Mouse (Mus musculus) adrenal gland, postnatal 0 days (tissue): ENCODE results near the gene Elob. TPM values are rescaled to one million over a fixed set of nuclear protein-coding genes. Genes with fewer than 3 reads are reported as not detected.

ENCODE experiments used
- microRNA-seq: library from miRNA; unstranded; fragments of <30 nt; microRNA quantifications from one replicate; pipeline ENCODE4, GENCODE M21; 2016; ENCODE audit warnings: borderline replicate concordance; ENCODE audit not compliant: insufficient number of aligned reads
- polyA plus RNA-seq: library from polyadenylated mRNA; unstranded; fragments of >200 nt; fragmentation: Nextera tagmentation; extraction: Ambion mirVana; gene quantifications from 2 replicates; pipeline ENCODE4 v1.2.1, GENCODE M21; 2015

The Elob gene
- 1,156 and 1,274 TPM in 2 replicates for polyA plus RNA-seq

DNA sequence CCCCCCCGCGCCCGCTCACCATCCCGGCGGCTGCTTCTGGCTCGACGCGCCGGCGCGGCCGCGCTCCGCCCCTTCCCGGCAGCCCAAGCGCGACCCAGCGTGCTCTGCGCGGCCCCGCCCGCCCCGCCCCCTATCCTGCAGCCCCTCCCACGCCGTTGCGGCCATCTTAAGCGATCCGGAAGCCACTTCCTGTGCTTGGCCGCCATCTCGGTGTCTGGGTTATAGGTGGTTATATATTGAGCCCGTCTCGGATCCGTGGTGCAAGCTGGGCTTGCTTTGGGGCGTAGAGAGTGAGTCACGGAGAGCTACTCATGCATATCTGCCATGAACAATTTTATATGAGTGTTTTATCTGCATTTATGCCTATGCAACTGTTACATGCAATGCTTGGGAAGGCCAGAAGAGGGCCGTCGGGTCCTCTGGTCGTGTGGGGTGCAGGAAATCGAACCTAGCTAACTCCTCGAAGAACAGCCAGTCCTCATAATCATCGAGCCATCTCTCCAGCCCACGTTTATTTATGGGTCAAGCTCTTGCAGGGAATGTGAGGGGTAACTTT, at the start of gene Elob:
Gene Elob (minus strand): TSS at position 73 of the 556 bp plus-strand sequence.

DNA sequence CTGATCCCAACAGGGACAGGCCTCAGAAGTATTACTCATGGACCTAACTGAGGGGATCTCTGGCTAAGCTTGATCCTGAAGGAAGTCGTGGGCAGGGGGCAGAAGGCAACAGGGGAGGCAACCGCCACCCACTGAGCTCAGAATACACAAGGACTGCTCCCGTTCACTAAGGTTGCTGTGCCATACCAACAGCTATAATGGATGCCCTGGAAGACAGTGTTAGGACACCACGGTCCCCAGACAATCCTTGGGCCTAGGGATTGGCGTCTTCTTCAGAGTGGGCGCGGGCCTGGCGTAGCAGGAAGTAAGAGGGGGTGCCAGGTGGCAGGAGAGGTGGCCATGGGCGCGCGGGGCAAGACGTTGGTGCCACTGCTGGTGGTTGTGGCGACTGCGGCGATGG, 38.8 kb upstream of the Elob start, which contains the start of gene Prss21:
Gene Prss21 (plus strand): TSS at position 301 of the 400 bp plus-strand sequence.

DNA sequence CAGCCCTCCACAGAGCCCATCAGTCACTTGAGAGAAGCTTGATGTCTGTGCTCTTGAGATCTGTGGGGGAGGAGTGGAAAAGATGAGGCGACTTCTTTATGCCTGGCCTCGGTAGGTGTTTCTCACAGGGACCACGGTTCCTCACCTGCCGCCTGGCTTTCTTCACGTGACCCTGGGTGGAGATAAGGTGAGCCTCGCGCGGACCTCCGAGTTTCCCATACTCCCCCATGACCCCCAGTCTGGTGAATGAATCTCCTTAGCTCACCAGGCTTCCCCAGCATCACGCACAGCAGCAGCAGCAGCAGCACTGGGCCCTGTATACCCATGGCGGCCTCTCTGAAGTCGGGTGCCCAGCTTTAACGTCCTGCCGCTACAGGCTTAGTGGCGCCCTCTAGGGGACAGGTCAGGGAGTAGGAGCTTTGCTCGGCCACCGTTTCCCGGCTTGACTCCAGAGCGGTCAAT, 14.9 kb upstream of the Elob start, which contains the start of the genes Prss32 and Prss41:
Gene Prss32 (plus strand): TSS at position 44 of the 462 bp plus-strand sequence.
Gene Prss41 (minus strand): TSS at position 361 of the 462 bp plus-strand sequence.

DNA sequence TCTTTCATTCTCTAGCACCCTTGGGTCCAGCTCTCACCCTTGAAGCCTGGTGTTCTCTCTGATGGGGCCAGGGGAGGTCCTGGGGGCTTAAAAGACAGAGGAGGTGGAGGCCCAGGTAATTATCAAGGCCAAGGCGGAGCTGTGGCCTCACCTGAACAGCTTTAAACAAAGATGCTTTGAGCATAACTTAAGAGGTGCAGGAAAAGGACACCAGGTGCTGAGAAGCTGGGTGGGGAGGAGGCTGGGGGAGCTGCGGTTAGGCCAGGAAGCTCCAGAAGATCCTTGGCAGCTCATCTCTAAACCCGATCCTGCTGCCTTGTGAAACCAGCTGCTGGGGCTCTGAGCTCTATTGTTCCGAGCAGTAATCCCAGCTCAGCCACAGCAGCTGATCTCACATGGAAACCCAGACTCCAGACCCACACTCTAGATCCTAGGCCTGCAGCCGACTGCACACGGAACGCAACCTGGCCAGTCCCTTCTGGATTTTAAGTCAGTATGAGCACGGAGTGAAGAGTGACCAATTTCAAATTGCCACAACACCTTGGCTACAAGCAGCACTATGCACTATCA, 7.2 kb upstream of the Elob start, which contains the start of gene Prss33:
Gene Prss33 (minus strand): TSS at position 51 of the 570 bp plus-strand sequence.

DNA sequence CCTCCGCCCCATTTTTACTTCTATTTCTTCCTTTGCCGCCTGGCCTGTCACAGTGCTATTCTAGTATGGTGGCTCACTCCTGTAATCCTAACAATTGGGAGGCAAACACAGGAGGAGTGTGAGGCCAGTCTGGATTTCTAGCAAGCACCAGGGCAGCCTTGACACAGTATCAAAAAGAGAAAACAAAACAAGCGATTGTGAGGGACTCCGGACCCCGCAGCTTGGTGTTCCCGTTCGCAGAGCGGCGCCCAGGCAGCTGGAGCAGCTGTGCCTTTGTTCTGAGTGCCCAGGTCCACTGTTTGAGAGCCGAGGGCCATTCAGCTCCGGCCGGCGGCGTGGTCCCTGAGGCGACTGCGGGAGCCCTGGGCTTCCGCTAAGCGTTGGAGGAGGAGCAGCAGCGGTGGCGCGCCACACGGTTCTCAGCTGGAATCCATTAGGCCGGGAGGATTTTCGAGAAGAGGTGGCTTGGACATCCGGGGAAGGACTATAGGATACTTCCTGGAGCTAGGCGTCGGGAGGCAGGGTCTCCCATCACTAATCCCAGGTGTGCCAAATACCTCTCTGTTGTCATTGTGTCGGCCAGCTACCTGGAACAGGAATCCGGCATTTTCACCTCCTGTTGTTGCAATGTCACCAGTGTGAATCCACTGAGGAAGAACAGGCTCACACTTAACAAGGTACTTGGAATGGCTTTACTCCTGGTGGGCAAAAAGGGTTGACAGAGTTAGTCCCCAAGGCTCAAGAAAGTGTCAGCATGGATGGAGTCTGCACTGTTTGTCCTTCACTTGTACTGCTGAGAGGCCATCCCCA, 38.5 kb downstream of the Elob start, which contains the start of gene Srrm2:
Gene Srrm2 (plus strand): TSS at position 264 of the 810 bp plus-strand sequence.

DNA sequence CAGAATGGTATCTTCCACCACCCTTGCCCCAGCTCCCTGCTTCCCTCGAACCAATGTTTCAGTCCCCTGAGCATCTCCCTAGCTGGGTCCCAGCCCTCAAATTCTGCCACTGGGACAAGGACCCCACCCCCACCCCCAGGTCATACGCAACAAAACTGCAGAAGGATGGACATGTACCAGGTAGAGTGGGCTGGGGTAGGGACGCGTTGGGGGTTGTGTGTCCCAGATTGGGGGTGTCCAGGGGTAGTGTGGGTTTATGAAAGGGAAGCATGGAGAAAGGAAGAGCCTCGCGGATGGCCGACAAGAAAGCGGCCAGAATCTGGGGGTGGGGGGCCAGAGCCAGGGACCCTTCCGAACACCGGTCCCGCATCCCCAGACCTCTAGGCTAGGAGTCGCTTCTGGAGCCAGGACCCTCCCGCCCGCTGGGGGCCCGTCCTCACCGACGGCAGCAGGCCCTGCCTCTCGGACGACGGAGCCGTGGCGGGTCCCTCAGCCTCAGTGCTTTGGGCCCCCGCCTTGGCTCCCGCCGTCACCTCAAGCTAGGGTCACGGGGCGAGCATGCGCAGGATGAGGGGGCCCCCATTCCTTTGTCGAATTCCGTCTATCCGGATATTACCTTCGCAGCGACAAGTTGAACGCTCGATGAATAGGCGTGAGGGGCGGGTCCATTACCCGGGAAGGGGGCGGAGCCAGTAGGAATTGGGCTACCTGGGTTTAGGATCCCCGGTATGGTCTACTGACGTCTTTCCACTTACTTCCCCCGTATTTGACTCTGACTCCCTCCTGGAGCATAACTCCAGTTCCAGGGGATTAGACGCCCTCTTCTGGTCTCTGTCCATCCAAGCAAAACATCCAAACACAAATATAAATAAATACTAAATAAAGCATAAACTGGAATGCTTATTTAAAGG, 43.1 kb downstream of the Elob start, which contains the start of gene Flywch2:
Gene Flywch2 (minus strand): TSS at position 521 of the 911 bp plus-strand sequence.

Small RNAs within 50 kb of the gene (microRNA-seq; reads per million reads assigned to microRNA genes)
- gene Mir5125 = not detected

Other genes starting within 250 kb of the Elob start
- gene Zfp13, start 229.6 kb downstream of the Elob start, polyA plus RNA-seq = 10.3 and 13.2 TPM in 2 replicates
- not detected in 2 replicates for gene Zscan10, start 228.3 kb downstream of the Elob start, polyA plus RNA-seq
- 0.25 and 0.30 TPM in 2 replicates for gene Mmp25, start 183.9 kb downstream of the Elob start, polyA plus RNA-seq
- 0.30 TPM in 1 of 2 replicates, not detected in the other for gene Bicdl2, start 168.6 kb downstream of the Elob start, polyA plus RNA-seq
- gene Hcfc1r1, start 155.5 kb downstream of the Elob start, polyA plus RNA-seq = 122 and 166 TPM in 2 replicates
- 19.0 and 25.0 TPM in 2 replicates for gene Thoc6, start 155.3 kb downstream of the Elob start, polyA plus RNA-seq
- gene Tnfrsf12a, start 151.7 kb downstream of the Elob start, polyA plus RNA-seq = 61.5 and 84.3 TPM in 2 replicates
- gene Cldn6, start 149.9 kb downstream of the Elob start, polyA plus RNA-seq = 0.36 and 3.4 TPM in 2 replicates
- gene Cldn9, start 145.1 kb downstream of the Elob start, polyA plus RNA-seq = 1.0 and 3.0 TPM in 2 replicates
- gene 1520401A03Rik, start 106.4 kb downstream of the Elob start, polyA plus RNA-seq = 1.2 and 3.5 TPM in 2 replicates
- 12.8 and 16.6 TPM in 2 replicates for gene Pkmyt1, start 102.8 kb downstream of the Elob start, polyA plus RNA-seq
- 17.0 and 21.6 TPM in 2 replicates for gene Paqr4, start 88.3 kb downstream of the Elob start, polyA plus RNA-seq
- 0.19 and 0.54 TPM in 2 replicates for gene Kremen2, start 83.3 kb downstream of the Elob start, polyA plus RNA-seq
- 51.5 and 54.6 TPM in 2 replicates for gene Flywch1, start 57.5 kb downstream of the Elob start, polyA plus RNA-seq
- 28.8 and 51.4 TPM in 2 replicates for gene Flywch2, start 43.1 kb downstream of the Elob start, polyA plus RNA-seq
- gene Srrm2, start 38.6 kb downstream of the Elob start, polyA plus RNA-seq = 291 and 447 TPM in 2 replicates
- gene Prss33, start 6.9 kb upstream of the Elob start, polyA plus RNA-seq = not detected in 2 replicates
- not detected in 2 replicates for gene Prss32, start 14.7 kb upstream of the Elob start, polyA plus RNA-seq
- gene Prss41, start 15.0 kb upstream of the Elob start, polyA plus RNA-seq = 0.52 and 0.57 TPM in 2 replicates
- not detected in 2 replicates for gene Prss21, start 38.9 kb upstream of the Elob start, polyA plus RNA-seq
- gene Dcpp1, start 51.7 kb upstream of the Elob start, polyA plus RNA-seq = not detected in 2 replicates
- not detected in 2 replicates for gene Dcpp2, start 51.7 kb upstream of the Elob start, polyA plus RNA-seq
- gene Dcpp3, start 88.3 kb upstream of the Elob start, polyA plus RNA-seq = not detected in 2 replicates
- not detected in 2 replicates for gene Sbp, start 112.5 kb upstream of the Elob start, polyA plus RNA-seq
- not detected in 2 replicates for gene Sbpl, start 126.1 kb upstream of the Elob start, polyA plus RNA-seq
- 0.14 TPM in 1 of 2 replicates, not detected in the other for gene Prss30, start 151.4 kb upstream of the Elob start, polyA plus RNA-seq
- not detected in 2 replicates for gene Prss22, start 169.0 kb upstream of the Elob start, polyA plus RNA-seq
- gene Prss27, start 209.0 kb upstream of the Elob start, polyA plus RNA-seq = 0.18 and 0.22 TPM in 2 replicates
- 32.3 and 32.9 TPM in 2 replicates for gene Kctd5, start 244.3 kb upstream of the Elob start, polyA plus RNA-seq